Mouse (Mus musculus) neural tube, embryonic 13.5 days (tissue): Measurements from ENCODE around the gene Hs2st1. TPM values are rescaled to one million over a fixed set of nuclear protein-coding genes. Genes with fewer than 3 reads are reported as not detected.
A peak's percentile ranks its signal among the peaks of the same experiment; 100 is the strongest.

Experiments
- ATAC-seq: fragments of 200-750 bp; cut with Nextera tagmentation; 2 replicates; pipeline ENCODE4 v1.8.0; 2017; ENCODE audit warnings: low read depth, mild to moderate bottlenecking, moderate TSS enrichment, moderate library complexity
- H3K27ac ChIP-seq: fragments of 300-500 bp; sonication (generic); replicated peaks from 2 replicates; pipeline ENCODE4 v1.5.1; 2015; ENCODE audit warnings: moderate library complexity, mild to moderate bottlenecking, inconsistent platforms
- H3K27me3 ChIP-seq: fragments of 300-500 bp; sonication (generic); 2 replicates; pipeline ENCODE4 v1.6.1; 2015; ENCODE audit warnings: mild to moderate bottlenecking, inconsistent platforms
- H3K36me3 ChIP-seq: fragments of 300-500 bp; sonication (generic); 2 replicates; pipeline ENCODE4 v1.6.1; 2015; ENCODE audit warnings: mild to moderate bottlenecking, inconsistent platforms
- H3K4me1 ChIP-seq: fragments of 300-500 bp; sonication (generic); replicated peaks from 2 replicates; pipeline ENCODE4 v1.6.1; 2015; ENCODE audit warnings: inconsistent platforms
- H3K4me2 ChIP-seq: fragments of 300-500 bp; sonication (generic); 2 replicates; pipeline ENCODE4 v1.6.1; 2015; ENCODE audit warnings: inconsistent platforms, mild to moderate bottlenecking, moderate library complexity
- H3K4me3 ChIP-seq: fragments of 300-500 bp; sonication (generic); 2 replicates; pipeline ENCODE4 v1.5.1; 2015; ENCODE audit warnings: mild to moderate bottlenecking, inconsistent platforms
- H3K9ac ChIP-seq: fragments of 300-500 bp; sonication (generic); 2 replicates; pipeline ENCODE4 v1.6.1; 2015; ENCODE audit warnings: moderate library complexity, mild to moderate bottlenecking, inconsistent platforms
- H3K9me3 ChIP-seq: fragments of 300-500 bp; sonication (generic); 2 replicates; pipeline ENCODE4 v1.6.1; 2016; ENCODE audit warnings: inconsistent platforms
- WGBS: fragments of 180-500 bp; shearing (Covaris S2); methylation state at CpG from one replicate; pipeline ENCODE4 v1.1.7; 2015; 5-methylcytosine and 5-hydroxymethylcytosine counted together
- polyA plus RNA-seq: library from polyadenylated mRNA; unstranded; fragments of >200 nt; fragmentation: Nextera tagmentation; extraction: Ambion mirVana; gene quantifications from 2 replicates; pipeline ENCODE4 v1.2.1, GENCODE M21; 2015

Gene Hs2st1
- polyA plus RNA-seq, 1 experiment from 2014 or later = 15.6 TPM

DNA sequence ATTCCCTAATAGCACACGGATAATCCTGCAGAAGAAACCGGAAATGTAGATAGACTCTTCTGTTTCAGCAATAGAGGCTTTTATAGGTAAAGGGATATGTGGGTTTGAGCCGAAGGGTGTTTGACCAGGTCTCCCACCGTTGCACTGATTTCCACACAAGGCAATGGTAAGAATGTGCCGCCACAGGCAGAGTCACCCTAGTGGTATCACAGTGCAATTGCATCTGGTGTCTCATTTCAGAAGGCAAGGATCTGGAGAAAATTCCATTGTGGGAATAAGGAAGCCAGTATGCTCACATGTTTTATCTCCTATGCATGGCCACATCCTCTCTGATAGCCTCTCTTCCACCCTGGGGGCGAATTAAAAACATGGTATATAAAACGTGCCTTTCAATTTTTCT lies 171.8 kb downstream of the Hs2st1 start:
- Histone ChIP-seq H3K36me3 (no peaks in the 10 kb centered on the region), H3K9me3 (no peaks in the 10 kb centered on the region), H3K4me2 (no peak overlapping the region), H3K4me1 (peaks cover 6% of the 10 kb centered on the region; the same call in 1 of the 2 replicates), H3K27me3 (no peaks in the 10 kb centered on the region), H3K9ac (no peak overlapping the region), H3K27ac (no peak overlapping the region), H3K4me3 (no peak overlapping the region)
- no peak for ATAC-seq
- WGBS = 88% methylated on average over 7 of the region's 7 CpGs

DNA sequence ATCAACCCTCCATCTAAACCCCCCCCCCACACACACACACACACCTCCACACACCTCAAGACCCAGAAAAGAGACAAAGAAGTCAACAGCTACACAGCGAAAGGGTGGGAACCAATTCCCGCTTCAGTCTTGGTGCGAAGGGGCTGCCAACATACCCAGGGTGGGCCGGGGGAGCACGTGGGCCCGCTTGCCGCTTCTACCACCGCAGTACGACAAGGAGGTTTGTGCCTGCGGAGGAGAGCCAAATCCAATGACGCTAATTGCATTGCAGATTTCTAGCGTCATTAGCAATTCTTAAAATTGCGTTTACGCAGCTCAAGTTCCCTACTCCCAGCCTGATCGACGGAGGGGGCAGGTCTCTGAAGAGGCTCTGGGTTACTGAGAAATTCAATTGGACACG lies 173.5 kb downstream of the Hs2st1 start:
- H3K4me2 ChIP-seq = no peak overlapping the region
- no peaks in the 10 kb centered on the region for H3K36me3 ChIP-seq
- H3K9me3 ChIP-seq = no peaks in the 10 kb centered on the region
- H3K4me1 ChIP-seq = peaks cover 6% of the 10 kb centered on the region; the same call in 1 of the 2 replicates
- WGBS = 68% methylated on average over 17 of the region's 17 CpGs
- H3K27ac ChIP-seq = no peak overlapping the region
- ATAC-seq = no peak
- no peak overlapping the region for H3K9ac ChIP-seq
- H3K4me3 ChIP-seq = no peak overlapping the region
- H3K27me3 ChIP-seq = no peaks in the 10 kb centered on the region

GRCm38 (mm10) chr3:144394454-144394943 lies 175.5 kb downstream of the Hs2st1 start:
- Histone ChIP-seq H3K27me3 (no peaks in the 10 kb centered on the region), H3K9ac (no peak overlapping the region), H3K4me2 (no peak overlapping the region), H3K9me3 (no peaks in the 10 kb centered on the region), H3K27ac (no peak overlapping the region), H3K4me1 (peaks cover 4% of the 10 kb centered on the region; the same call in 1 of the 2 replicates), H3K4me3 (no peak overlapping the region), H3K36me3 (no peaks in the 10 kb centered on the region)
- 62% methylated on average over 7 of the region's 7 CpGs for WGBS
- ATAC-seq = no peak

DNA sequence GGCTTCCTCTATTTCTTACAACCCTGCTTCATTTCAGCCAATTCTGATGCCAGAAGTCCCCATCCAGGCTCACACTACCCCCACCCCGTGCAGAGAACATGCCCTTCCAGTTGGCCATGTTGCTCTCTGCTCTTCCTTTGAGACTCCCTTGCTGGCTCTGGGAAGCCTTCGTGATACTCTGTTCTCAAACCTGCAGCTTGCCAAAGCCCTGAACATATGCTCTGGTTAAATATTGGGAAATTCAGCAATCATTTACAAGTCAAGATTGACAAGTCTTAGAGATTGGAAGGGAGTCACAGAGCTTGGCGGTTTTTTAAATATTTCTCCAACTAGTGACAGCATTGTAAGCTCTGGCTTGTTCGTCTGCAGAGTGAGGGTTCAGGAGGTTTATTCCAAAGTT lies 183.5 kb downstream of the Hs2st1 start:
- Histone ChIP-seq H3K36me3 (no peaks in the 10 kb centered on the region), H3K9ac (no peak overlapping the region), H3K4me3 (no peak overlapping the region), H3K4me2 (no peak overlapping the region), H3K4me1 (no peaks in the 10 kb centered on the region), H3K27me3 (no peaks in the 10 kb centered on the region), H3K9me3 (no peaks in the 10 kb centered on the region), H3K27ac (no peak overlapping the region)
- ATAC-seq = no peak
- WGBS = 85% methylated on average over 4 of the region's 4 CpGs

GRCm38 (mm10) chr3:144384648-144385047 lies 185.3 kb downstream of the Hs2st1 start:
- H3K4me3 ChIP-seq = no peak overlapping the region
- no peaks in the 10 kb centered on the region for H3K9me3 ChIP-seq
- no peak overlapping the region for H3K4me2 ChIP-seq
- 93% methylated on average over 10 of the region's 10 CpGs for WGBS
- peaks cover 14% of the 10 kb centered on the region for H3K4me1 ChIP-seq
- no peaks in the 10 kb centered on the region for H3K27me3 ChIP-seq
- ATAC-seq = no peak
- no peaks in the 10 kb centered on the region for H3K36me3 ChIP-seq
- H3K27ac ChIP-seq = no peak overlapping the region
- no peak overlapping the region for H3K9ac ChIP-seq

DNA sequence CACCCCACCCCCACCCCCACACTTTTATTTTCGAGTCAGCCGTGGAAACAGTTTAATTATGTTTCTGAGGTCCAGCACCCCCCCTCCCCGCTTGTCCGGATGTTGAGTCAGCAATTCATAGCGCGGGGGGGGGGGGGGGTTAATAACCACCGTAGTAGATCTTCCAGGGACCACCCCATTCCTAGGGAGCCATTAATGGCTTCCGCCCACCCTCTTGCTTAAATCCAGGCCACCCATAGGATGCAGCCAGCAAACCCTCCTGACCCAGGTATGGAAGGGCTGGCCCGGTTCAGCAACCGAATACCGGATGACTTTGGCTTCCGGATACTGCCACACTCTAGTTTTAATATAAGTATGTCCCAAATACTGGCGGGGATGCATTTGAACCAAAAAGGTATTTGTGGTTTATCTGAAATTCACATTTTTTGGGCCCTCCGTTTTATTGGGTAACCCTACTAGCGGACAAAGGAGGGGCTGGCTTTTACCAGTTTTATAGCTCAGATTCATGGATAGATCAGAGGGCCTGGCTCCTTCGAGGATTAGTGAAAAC lies 188.5 kb downstream of the Hs2st1 start:
- WGBS = 25% methylated on average over 16 of the region's 16 CpGs
- ATAC-seq = no peak
- Histone ChIP-seq H3K4me1 (peaks cover 44% of the 10 kb centered on the region), H3K36me3 (no peaks in the 10 kb centered on the region), H3K4me3 (peak overlapping the region; percentile 27), H3K9me3 (no peaks in the 10 kb centered on the region), H3K4me2 (peak overlapping the region; percentile 51), H3K9ac (0 out of 2 replicates have a peak overlapping the region, but pooled peaks have one; percentile 55), H3K27ac (no peak overlapping the region), H3K27me3 (no peaks in the 10 kb centered on the region)

DNA sequence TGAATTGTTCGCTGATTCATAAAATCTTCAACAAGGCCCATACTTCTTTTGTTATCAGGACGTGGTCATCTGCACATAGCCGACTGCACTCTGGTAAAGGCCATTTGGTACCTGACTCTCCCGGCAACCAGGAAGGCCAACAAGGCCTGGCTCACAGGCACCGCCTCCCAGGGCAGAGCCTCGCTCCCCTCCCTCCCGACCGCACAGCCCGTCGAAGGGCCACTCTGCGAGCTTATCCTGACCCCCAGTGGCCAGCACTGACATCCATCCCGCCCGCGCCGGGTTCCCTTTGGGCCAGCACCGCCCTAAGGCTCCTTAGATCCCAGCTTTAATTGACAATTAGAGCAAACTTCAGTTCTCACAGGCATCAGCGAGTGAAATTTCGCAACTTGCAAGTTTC lies 189.1 kb downstream of the Hs2st1 start:
- peak overlapping the region; percentile 51 for H3K4me2 ChIP-seq
- peak overlapping the region; percentile 27 for H3K4me3 ChIP-seq
- H3K9me3 ChIP-seq = no peaks in the 10 kb centered on the region
- no peak overlapping the region for H3K27ac ChIP-seq
- H3K9ac ChIP-seq = peak overlapping the region; percentile 55
- WGBS = 1% methylated on average over 18 of the region's 18 CpGs
- H3K4me1 ChIP-seq = peaks cover 44% of the 10 kb centered on the region
- H3K27me3 ChIP-seq = peaks cover 4% of the 10 kb centered on the region; the same call in 1 of the 2 replicates
- peak; percentile 79 for ATAC-seq
- no peaks in the 10 kb centered on the region for H3K36me3 ChIP-seq

- H3K4me1 ChIP-seq = peaks cover 44% of the 10 kb centered on the region
- peaks cover 6% of the 10 kb centered on the region; the same call in 1 of the 2 replicates for H3K27me3 ChIP-seq
- ATAC-seq = no peak
- WGBS = 80% methylated on average over 4 of the region's 4 CpGs
- H3K36me3 ChIP-seq = no peaks in the 10 kb centered on the region
- H3K27ac ChIP-seq = no peak overlapping the region
- H3K9ac ChIP-seq = no peak overlapping the region
- no peaks in the 10 kb centered on the region for H3K9me3 ChIP-seq
- H3K4me3 ChIP-seq = no peak overlapping the region
- H3K4me2 ChIP-seq = no peak overlapping the region
Measured at GRCm38 (mm10) chr3:144379801-144380200, 190.2 kb downstream of the Hs2st1 start.

Other genes with a start within 250 kb of the Hs2st1 start
- gene Selenof, start 123 bp upstream of the Hs2st1 start, polyA plus RNA-seq = 595 and 628 TPM in 2 replicates
- 119 and 127 TPM in 2 replicates for gene Sh3glb1, start 150.2 kb upstream of the Hs2st1 start, polyA plus RNA-seq
- 0.39 and 0.45 TPM in 2 replicates for gene Clca3a1, start 190.8 kb upstream of the Hs2st1 start, polyA plus RNA-seq
- 0.06 TPM in 1 of 2 replicates, not detected in the other for gene Clca3a2, start 249.3 kb upstream of the Hs2st1 start, polyA plus RNA-seq